Mouse (Mus musculus): Measurements from ENCODE around the gene Utp3. TPM values are rescaled to one million over a fixed set of nuclear protein-coding genes. Genes with fewer than 3 reads are reported as not detected.
"Not testable (repeated sequence)": the region's sequence is repeated elsewhere in the genome, so short reads cannot be mapped to it uniquely, and the experiment has no call there.

The Utp3 gene
- polyA plus RNA-seq, 1 experiment from 2014 or later = 32.8 TPM

- not testable (repeated sequence) for ATAC-seq
- 92% methylated on average over 1 of the region's 1 CpGs for WGBS
Observed at GRCm38 (mm10) chr5:88544411-88544810, 9.9 kb upstream of the Utp3 start.

DNA sequence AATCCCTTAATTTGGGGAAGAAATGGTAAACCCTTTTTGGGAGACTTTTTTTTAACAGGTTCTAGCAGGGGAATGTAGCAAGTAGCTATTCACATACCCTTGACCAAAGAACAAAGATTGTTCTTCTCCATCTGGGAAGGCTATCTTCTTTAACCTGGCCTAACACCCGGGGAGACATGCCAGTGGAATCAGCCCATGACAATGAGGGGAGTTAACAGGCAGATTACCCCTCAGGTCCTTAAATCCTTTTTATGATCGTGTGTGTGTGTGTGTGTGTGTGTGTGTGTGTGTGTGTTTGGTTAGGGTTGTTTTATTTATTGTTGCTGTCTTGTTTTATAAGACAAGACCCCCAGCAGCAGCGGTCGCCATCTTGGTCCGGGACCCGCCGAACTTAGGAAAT is 8.7 kb upstream of the Utp3 start:
- Histone ChIP-seq H3K9me3 (replicated peaks; ENCODE audit: control insufficient read depth, low read length) (no peaks in the 10 kb centered on the region), H3K27ac (ENCODE audit: low read depth, low read length) (no peak overlapping the region), H3K4me1 (ENCODE audit: control insufficient read depth, insufficient read depth, low read length) (no peaks in the 10 kb centered on the region), H3K4me3 (ENCODE audit: low read depth, low read length) (no peak overlapping the region), H3K27me3 (replicated peaks; ENCODE audit: control insufficient read depth, insufficient read depth, low read length) (no peaks in the 10 kb centered on the region), H3K36me3 (ENCODE audit: control insufficient read depth, insufficient read depth, low read length) (no peaks in the 10 kb centered on the region), H3K4me2 (ENCODE audit: low read length) (no peak overlapping the region), H3K9ac (ENCODE audit: low read length) (no peak overlapping the region)
- DNase-seq (ENCODE audit: low spot score) (no peak), ATAC-seq (no peak)
- 86% methylated on average over 7 of the region's 7 CpGs for WGBS

More at GRCm38 (mm10) chr5:88544411-88544810, 9.9 kb upstream of the Utp3 start:
- H3K9me3 ChIP-seq (replicated peaks; ENCODE audit: control insufficient read depth, low read length); H3K27ac ChIP-seq (ENCODE audit: low read depth, low read length); H3K4me2 ChIP-seq (ENCODE audit: low read length); H3K36me3 ChIP-seq (ENCODE audit: control insufficient read depth, insufficient read depth, low read length); DNase-seq (ENCODE audit: low spot score); H3K9ac ChIP-seq (ENCODE audit: low read length); H3K4me1 ChIP-seq (ENCODE audit: control insufficient read depth, insufficient read depth, low read length); H3K4me3 ChIP-seq (ENCODE audit: low read depth, low read length); H3K27me3 ChIP-seq (replicated peaks; ENCODE audit: control insufficient read depth, insufficient read depth, low read length): not testable (repeated sequence)

GRCm38 (mm10) chr5:88553271-88554085 is 784 bp upstream of the Utp3 start:
- Histone ChIP-seq H3K4me3 (ENCODE audit: low read depth, low read length) (peak overlapping the region; percentile 86), H3K4me1 (ENCODE audit: control insufficient read depth, insufficient read depth, low read length) (peaks cover 18% of the 10 kb centered on the region), H3K36me3 (ENCODE audit: control insufficient read depth, insufficient read depth, low read length) (0 out of 2 replicates have a peak, but pooled peaks cover 11% of the 10 kb centered on the region), H3K27ac (ENCODE audit: low read depth, low read length) (peak overlapping the region; percentile 89), H3K27me3 (replicated peaks; ENCODE audit: control insufficient read depth, insufficient read depth, low read length) (no peaks in the 10 kb centered on the region), H3K9me3 (replicated peaks; ENCODE audit: control insufficient read depth, low read length) (no peaks in the 10 kb centered on the region), H3K9ac (ENCODE audit: low read length) (peak overlapping the region; percentile 68), H3K4me2 (ENCODE audit: low read length) (peak overlapping the region; percentile 58)
- ATAC-seq (peak; percentile 72), DNase-seq (ENCODE audit: low spot score) (no peak)
- 7% methylated on average over 29 of the region's 29 CpGs for WGBS

DNA sequence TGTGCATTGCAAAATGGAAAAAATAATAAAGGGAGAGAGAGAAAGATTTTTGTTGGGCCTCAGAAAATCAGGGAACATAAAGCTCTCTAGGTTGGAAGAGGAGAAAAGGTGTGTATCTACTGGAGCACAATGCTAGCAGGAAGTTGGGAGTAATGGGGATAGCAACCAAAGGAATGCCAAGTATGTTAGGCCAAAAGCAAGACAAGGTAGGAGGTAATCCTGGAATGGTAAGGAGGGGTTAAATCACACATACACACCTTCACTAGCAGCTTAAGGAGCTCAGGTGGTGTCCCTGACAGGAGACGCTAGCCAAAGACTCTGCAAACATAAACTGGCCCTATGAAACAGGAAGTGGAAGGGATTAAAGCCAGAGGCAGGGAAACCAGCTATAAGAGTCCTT is 4.7 kb downstream of the Utp3 start:
- ATAC-seq (no peak), DNase-seq (ENCODE audit: low spot score) (no peak)
- Histone ChIP-seq H3K9me3 (replicated peaks; ENCODE audit: control insufficient read depth, low read length) (no peaks in the 10 kb centered on the region), H3K4me1 (ENCODE audit: control insufficient read depth, insufficient read depth, low read length) (peaks cover 18% of the 10 kb centered on the region), H3K27me3 (replicated peaks; ENCODE audit: control insufficient read depth, insufficient read depth, low read length) (no peaks in the 10 kb centered on the region), H3K4me2 (ENCODE audit: low read length) (no peak overlapping the region), H3K9ac (ENCODE audit: low read length) (no peak overlapping the region), H3K36me3 (ENCODE audit: control insufficient read depth, insufficient read depth, low read length) (0 out of 2 replicates have a peak, but pooled peaks cover 11% of the 10 kb centered on the region), H3K27ac (ENCODE audit: low read depth, low read length) (no peak overlapping the region), H3K4me3 (ENCODE audit: low read depth, low read length) (no peak overlapping the region)
- 43% methylated on average over 1 of the region's 1 CpGs for WGBS

DNA sequence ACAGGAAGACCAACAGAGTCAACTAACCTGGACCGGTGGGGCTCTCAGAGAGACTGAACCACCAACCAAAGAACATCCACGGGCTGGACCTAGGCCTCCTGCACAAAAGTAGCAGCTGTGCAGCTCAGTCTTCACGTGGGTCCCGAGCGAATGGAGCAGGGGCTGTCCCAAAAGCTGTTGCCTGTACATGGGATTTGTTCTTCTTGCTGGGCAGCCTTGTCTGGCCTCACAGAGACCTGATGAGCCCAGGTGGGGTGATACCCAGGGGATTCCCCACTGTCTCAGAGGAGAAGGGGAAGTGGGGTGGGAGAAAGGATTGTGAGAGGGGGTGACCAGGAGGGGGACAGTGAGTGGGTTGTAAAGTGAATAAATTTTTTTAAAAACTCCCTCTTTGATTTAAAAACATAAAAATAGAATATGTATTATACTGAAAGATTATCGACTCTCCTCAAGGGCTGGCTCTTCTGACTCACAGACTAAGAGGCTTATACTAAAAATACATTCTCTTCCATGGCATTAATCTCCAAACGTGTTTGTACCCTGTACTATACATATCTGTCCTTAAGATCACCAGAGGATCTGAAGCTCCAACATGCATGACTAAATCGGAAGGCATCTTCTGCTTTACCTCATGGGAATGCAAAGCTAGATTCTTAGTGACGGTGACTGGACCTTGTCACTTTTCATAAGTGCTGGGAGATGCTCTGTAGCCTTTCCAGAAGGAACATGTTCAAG is 7.0 kb downstream of the Utp3 start:
- WGBS = 79% methylated on average over 9 of the region's 9 CpGs

GRCm38 (mm10) chr5:88562863-88563780 is 8.9 kb downstream of the Utp3 start:
- Histone ChIP-seq H3K36me3 (ENCODE audit: control insufficient read depth, insufficient read depth, low read length) (no peaks in the 10 kb centered on the region), H3K4me3 (ENCODE audit: low read depth, low read length) (no peak overlapping the region), H3K9ac (ENCODE audit: low read length) (no peak overlapping the region), H3K27me3 (replicated peaks; ENCODE audit: control insufficient read depth, insufficient read depth, low read length) (no peaks in the 10 kb centered on the region), H3K4me2 (ENCODE audit: low read length) (no peak overlapping the region), H3K4me1 (ENCODE audit: control insufficient read depth, insufficient read depth, low read length) (peaks cover 8% of the 10 kb centered on the region; the same call in 1 of the 2 replicates), H3K27ac (ENCODE audit: low read depth, low read length) (no peak overlapping the region), H3K9me3 (replicated peaks; ENCODE audit: control insufficient read depth, low read length) (no peaks in the 10 kb centered on the region)
- DNase-seq (ENCODE audit: low spot score) (no peak), ATAC-seq (no peak)
- WGBS = 82% methylated on average over 8 of the region's 8 CpGs

More for the DNA sequence above, 7.0 kb downstream of the Utp3 start:
- Histone ChIP-seq H3K4me1 (ENCODE audit: control insufficient read depth, insufficient read depth, low read length) (peaks cover 6% of the 10 kb centered on the region), H3K9me3 (replicated peaks; ENCODE audit: control insufficient read depth, low read length) (no peaks in the 10 kb centered on the region), H3K36me3 (ENCODE audit: control insufficient read depth, insufficient read depth, low read length) (0 out of 2 replicates have a peak, but pooled peaks cover 2% of the 10 kb centered on the region), H3K9ac (ENCODE audit: low read length) (no peak overlapping the region), H3K27ac (ENCODE audit: low read depth, low read length) (no peak overlapping the region), H3K27me3 (replicated peaks; ENCODE audit: control insufficient read depth, insufficient read depth, low read length) (no peaks in the 10 kb centered on the region), H3K4me2 (ENCODE audit: low read length) (no peak overlapping the region), H3K4me3 (ENCODE audit: low read depth, low read length) (no peak overlapping the region)
- DNase-seq (ENCODE audit: low spot score) (no peak), ATAC-seq (no peak)

GRCm38 (mm10) chr5:88564501-88565147 is 10.4 kb downstream of the Utp3 start, which contains the start of gene Rufy3:
TSS of gene Rufy3 (plus strand) at chr5:88565040.
- Histone ChIP-seq H3K4me3 (ENCODE audit: low read depth, low read length) (peak within 1 kb of the TSS; percentile 92), H3K27ac (ENCODE audit: low read depth, low read length) (peak within 1 kb of the TSS; percentile 91), H3K36me3 (ENCODE audit: control insufficient read depth, insufficient read depth, low read length) (no peaks in the 10 kb centered on the region), H3K4me1 (ENCODE audit: control insufficient read depth, insufficient read depth, low read length) (peaks cover 8% of the 10 kb centered on the region; the same call in 1 of the 2 replicates), H3K27me3 (replicated peaks; ENCODE audit: control insufficient read depth, insufficient read depth, low read length) (no peaks in the 10 kb centered on the region), H3K4me2 (ENCODE audit: low read length) (peak within 1 kb of the TSS; percentile 57), H3K9ac (ENCODE audit: low read length) (peak within 1 kb of the TSS; percentile 87), H3K9me3 (replicated peaks; ENCODE audit: control insufficient read depth, low read length) (no peaks in the 10 kb centered on the region)
- peak; percentile 90 for ATAC-seq
- DNase-seq (ENCODE audit: low spot score) = peak; percentile 79
- under 1% methylated on average over 40 of the region's 71 CpGs for whole genome bisulfite sequencing

Measured in forebrain, embryonic 14.5 days (tissue).